Mouse (Mus musculus) heart, adult 2 months (tissue): ENCODE results near the gene Lrrc8c. TPM values are rescaled to one million over a fixed set of nuclear protein-coding genes. Genes with fewer than 3 reads are reported as not detected.
A peak's percentile ranks its signal among the peaks of the same experiment; 100 is the strongest.
"Not testable (repeated sequence)": the region's sequence is repeated elsewhere in the genome, so short reads cannot be mapped to it uniquely, and the experiment has no call there.

Source experiments
- DNase-seq, 2 experiments: peaks; one replicate each; pipeline ENCODE4 v3.0.0; 2021
- H3K27ac ChIP-seq: fragments of 200-600 bp; 2 replicates; pipeline ENCODE4 v1.8.1; 2022
- H3K27me3 ChIP-seq: fragments of 200-500 bp; 2 replicates; pipeline ENCODE4 v1.6.1; 2012; ENCODE audit warnings: mild to moderate bottlenecking, low read length, inconsistent platforms, mixed read lengths; ENCODE audit not compliant: control insufficient read depth, insufficient read depth
- H3K36me3 ChIP-seq: fragments of 200-500 bp; 2 replicates; pipeline ENCODE4 v1.6.1; 2012; ENCODE audit warnings: low read length, inconsistent platforms; ENCODE audit not compliant: control insufficient read depth, insufficient read depth
- H3K4me1 ChIP-seq: fragments of 200-500 bp; 2 replicates; pipeline ENCODE4 v1.6.1; 2011; ENCODE audit warnings: low read length; ENCODE audit not compliant: control insufficient read depth, insufficient read depth
- H3K4me3 ChIP-seq: fragments of 200-600 bp; 2 replicates; pipeline ENCODE4 v1.8.1; 2022
- H3K79me2 ChIP-seq: fragments of 200-500 bp; replicated peaks from 2 replicates; pipeline ENCODE4 v1.6.1; 2012; ENCODE audit warnings: mild to moderate bottlenecking, inconsistent platforms, low read length, moderate library complexity, mixed read lengths; ENCODE audit not compliant: control insufficient read depth, insufficient read depth
- H3K9ac ChIP-seq: fragments of 200-500 bp; 2 replicates; pipeline ENCODE4 v1.6.1; 2012; ENCODE audit warnings: low read depth, mild to moderate bottlenecking, control low read depth, inconsistent platforms, low read length, mixed read lengths
- CTCF ChIP-seq: fragments of 200-600 bp; IDR thresholded peaks from 2 replicates; pipeline ENCODE4 v1.8.1; 2022; ENCODE audit warnings: antibody characterized with exemption, mild to moderate bottlenecking, moderate library complexity
- EP300 ChIP-seq: fragments of 200-500 bp; IDR thresholded peaks from 2 replicates; pipeline ENCODE4 v1.6.1; 2011; ENCODE audit warnings: low read depth, low read length, control low read depth; ENCODE audit not compliant: insufficient read depth
- POLR2A ChIP-seq: fragments of 200-500 bp; IDR thresholded peaks from 2 replicates; pipeline ENCODE4 v1.6.1; 2011; ENCODE audit warnings: mild to moderate bottlenecking, low read depth, low read length, control low read depth; ENCODE audit not compliant: insufficient read depth
- WGBS: fragments of 180-500 bp; shearing (Covaris S2); methylation state at CpG from one replicate; pipeline ENCODE4 v1.1.7; 2018; 5-methylcytosine and 5-hydroxymethylcytosine counted together
- intact Hi-C: fragments of 180-260 bp; cut with DNase I; formaldehyde crosslinking; loops from one replicate; pipeline ENCODE4 v1.15.1; 2025
- polyA plus RNA-seq: library from polyadenylated mRNA; depleted of rRNA; stranded (reverse); fragments of >200 nt; gene quantifications from 2 replicates; pipeline ENCODE4 v1.2.3, GENCODE M21; 2012
- total RNA-seq, 2 experiments: library from RNA; stranded (reverse); gene quantifications; 2 replicates each; pipeline ENCODE4 v1.2.3; 2021

The Lrrc8c gene
- total and polyA plus RNA-seq, 3 experiments: 19.7 to 35.5 (median 23.5) TPM

DNA sequence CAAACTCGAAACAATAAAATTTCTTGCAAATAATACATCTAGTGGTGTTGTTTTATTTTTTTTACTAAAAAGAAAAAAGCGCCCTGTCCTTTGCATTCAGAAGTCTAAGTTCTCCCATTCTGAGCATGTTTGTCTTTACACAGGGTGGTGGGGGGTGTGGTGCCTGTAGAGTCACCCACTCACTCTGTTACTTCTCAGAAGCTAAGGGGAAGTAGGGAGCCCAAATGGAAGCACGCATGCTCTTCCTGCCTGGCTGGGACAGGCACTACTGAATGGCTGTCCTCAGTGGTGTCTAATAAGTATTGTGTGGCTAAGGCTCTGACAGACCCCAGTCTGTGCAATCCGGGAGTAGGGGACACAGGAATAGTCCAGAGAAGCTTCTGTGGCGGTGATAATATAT lies 107.9 kb downstream of the Lrrc8c start:
- WGBS: 76% methylated on average over 5 of the region's 5 CpGs
- intact Hi-C loops: loop anchor here (2.0 kb wide), 1 partner anchor 22 kb away; no protein-coding TSS in a partner anchor

DNA sequence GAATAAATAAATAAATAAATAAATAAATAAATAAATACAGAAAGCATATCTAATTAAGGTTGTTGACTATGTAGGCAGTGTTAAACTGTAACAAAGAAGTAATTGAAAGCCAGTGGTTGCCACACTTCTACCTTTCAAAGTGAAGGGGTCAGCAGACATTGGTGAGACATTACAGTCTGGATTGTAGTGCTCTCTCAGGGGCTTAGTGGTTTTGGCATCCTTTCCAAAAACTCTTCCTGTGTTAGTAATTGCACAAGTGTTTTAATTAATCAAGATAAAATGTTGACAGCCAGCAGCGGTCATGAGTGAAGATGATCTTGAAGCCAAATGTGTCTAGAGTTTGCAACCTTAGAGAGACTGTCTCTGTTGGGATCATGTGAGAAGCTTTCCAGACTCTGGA lies 110.8 kb downstream of the Lrrc8c start:
- WGBS: 49% methylated on average over 1 of the region's 1 CpGs
- Histone ChIP-seq H3K4me3 (no peak overlapping the region), H3K27me3 (no peaks in the 10 kb centered on the region), H3K9ac (no peak overlapping the region), H3K4me1 (peaks cover 8% of the 10 kb centered on the region), H3K79me2 (no peaks in the 10 kb centered on the region), H3K36me3 (no peaks in the 10 kb centered on the region), H3K27ac (no peak overlapping the region)
- intact Hi-C loops: no loop called here
- DNase-seq: no peak
- no peak for TF ChIP-seq CTCF
- TF ChIP-seq EP300: no peak
- no peak for TF ChIP-seq POLR2A

More for the DNA sequence above, 107.9 kb downstream of the Lrrc8c start:
- H3K36me3 ChIP-seq: peaks cover 6% of the 10 kb centered on the region
- DNase-seq: no peak
- TF ChIP-seq CTCF (no peak), EP300 (no peak), POLR2A (no peak)
- H3K4me1 ChIP-seq: peaks cover 27% of the 10 kb centered on the region
- H3K4me3 ChIP-seq: no peak overlapping the region
- H3K79me2 ChIP-seq: no peaks in the 10 kb centered on the region
- H3K27me3 ChIP-seq: no peaks in the 10 kb centered on the region
- peak overlapping the region; percentile 57 for H3K27ac ChIP-seq
- H3K9ac ChIP-seq: no peak overlapping the region

DNA sequence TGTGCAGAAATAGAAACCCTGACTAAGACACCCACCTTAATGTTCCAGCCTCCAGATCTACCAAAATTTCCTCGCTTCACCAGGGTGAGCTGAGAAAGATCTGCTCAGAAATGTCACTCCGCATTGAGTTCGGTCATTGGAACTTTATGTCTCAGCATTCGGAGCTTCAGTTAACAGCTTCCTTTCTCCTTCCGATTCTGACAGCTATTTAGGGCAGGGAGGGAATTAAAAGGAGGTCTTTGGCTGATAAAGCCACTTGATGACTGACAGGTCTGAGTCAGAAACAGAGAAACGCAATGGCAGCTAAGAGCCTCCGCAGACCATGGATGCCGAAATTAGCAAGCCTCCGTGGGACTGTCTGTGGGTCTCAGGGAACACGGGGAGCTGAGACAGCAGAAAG lies 112.9 kb downstream of the Lrrc8c start:
- TF ChIP-seq CTCF (no peak), EP300 (no peak), POLR2A (no peak)
- no peaks in the 10 kb centered on the region for H3K79me2 ChIP-seq
- intact Hi-C loops: no loop called here
- DNase-seq: no peak
- no peaks in the 10 kb centered on the region for H3K27me3 ChIP-seq
- H3K9ac ChIP-seq: no peak overlapping the region
- peaks cover 3% of the 10 kb centered on the region; the same call in 1 of the 2 replicates for H3K4me1 ChIP-seq
- 51% methylated on average over 10 of the region's 10 CpGs for WGBS
- H3K36me3 ChIP-seq: no peaks in the 10 kb centered on the region
- H3K4me3 ChIP-seq: no peak overlapping the region
- H3K27ac ChIP-seq: no peak overlapping the region

DNA sequence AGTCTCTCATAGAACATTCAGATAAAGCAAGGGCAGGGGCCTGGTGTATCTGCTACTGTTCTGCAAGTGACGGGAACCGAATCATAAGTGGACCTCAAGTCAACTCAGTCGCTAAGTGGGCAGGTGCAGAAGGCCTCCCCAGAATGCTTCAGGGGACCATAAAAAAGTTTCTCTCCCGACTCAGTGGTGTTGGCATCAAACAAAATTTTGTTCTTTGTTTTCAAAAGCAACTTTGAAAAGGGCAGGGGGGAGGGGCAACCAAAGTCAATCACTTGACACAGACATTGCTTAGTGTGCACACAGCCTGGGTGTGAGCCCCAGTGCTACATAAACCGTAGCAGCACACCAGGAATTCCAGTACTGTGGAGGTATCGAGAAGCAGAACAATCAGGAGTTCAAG lies 116.4 kb downstream of the Lrrc8c start:
- Histone ChIP-seq H3K4me3 (no peak overlapping the region), H3K36me3 (no peaks in the 10 kb centered on the region), H3K27ac (no peak overlapping the region; the same call in 1 of the 2 replicates), H3K9ac (no peak overlapping the region), H3K27me3 (no peaks in the 10 kb centered on the region), H3K79me2 (no peaks in the 10 kb centered on the region), H3K4me1 (peaks cover 1% of the 10 kb centered on the region)
- 87% methylated on average over 6 of the region's 6 CpGs for WGBS
- TF ChIP-seq CTCF (no peak), EP300 (no peak), POLR2A (no peak)
- DNase-seq: no peak
- intact Hi-C loops: no loop called here

DNA sequence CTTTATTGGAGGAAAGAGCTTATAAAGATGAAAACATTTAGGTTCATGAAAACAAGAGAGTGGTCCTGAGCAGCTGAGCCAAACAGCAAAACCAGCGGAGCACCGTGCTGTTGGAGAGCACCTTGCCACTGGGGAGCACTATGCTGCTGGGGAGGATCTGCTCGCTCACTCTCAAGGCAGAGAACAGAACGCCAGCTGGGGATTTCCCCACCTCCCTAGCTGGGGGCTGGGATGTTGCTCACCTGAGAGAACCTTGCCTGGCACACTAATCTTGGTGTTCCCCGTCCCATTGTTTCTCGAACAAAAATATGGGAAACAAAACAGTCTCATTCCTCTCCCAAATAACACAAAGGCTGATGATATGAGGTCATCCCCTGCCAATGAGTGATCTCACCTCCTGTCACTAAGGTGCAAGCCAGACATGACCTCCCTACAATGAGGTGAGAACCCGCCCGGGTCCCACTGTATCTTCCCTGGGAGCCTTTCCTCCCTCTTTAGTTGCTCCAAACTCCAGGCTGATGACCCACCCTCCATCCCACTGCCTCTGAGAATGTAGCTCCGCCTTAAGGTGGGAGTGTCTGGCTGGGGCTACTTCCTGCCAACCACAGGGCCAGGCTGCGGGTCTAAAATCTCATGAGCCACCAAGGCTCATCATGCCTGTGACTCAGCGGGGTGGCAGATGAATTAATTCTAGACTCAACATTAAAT lies 117.5 kb downstream of the Lrrc8c start:
- Histone ChIP-seq H3K4me3 (no peak overlapping the region), H3K4me1 (peaks cover 1% of the 10 kb centered on the region), H3K9ac (no peak overlapping the region), H3K27ac (peak overlapping the region; percentile 57), H3K36me3 (no peaks in the 10 kb centered on the region), H3K79me2 (no peaks in the 10 kb centered on the region), H3K27me3 (no peaks in the 10 kb centered on the region)
- intact Hi-C loops: no loop called here
- peak; percentile 42 to 54 for DNase-seq
- WGBS: 37% methylated on average over 11 of the region's 11 CpGs
- 0 out of 2 replicates have a peak, but pooled peaks have one; percentile 27 for TF ChIP-seq EP300
- no peak for TF ChIP-seq CTCF

DNA sequence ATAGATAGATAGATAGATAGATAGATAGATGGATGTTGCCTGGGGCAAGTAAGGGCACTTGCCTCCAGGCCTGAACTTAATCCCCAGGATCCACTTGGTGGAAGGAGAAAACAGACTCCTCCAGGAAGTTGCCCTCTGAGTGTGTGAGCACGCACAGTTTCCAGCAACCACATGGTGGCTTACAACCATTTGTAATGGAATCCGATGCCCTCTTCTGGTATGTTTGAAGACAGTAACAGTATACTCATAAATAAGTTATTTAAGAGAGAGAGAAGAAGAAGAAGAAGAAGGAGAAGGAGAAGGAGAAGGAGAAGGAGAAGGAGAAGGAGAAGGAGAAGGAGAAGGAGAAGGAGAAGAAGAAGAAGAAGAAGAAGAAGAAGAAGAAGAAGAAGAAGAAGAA lies 119.1 kb downstream of the Lrrc8c start:
- H3K79me2 ChIP-seq, H3K4me1 ChIP-seq, H3K9ac ChIP-seq, intact Hi-C loops, H3K4me3 ChIP-seq, DNase-seq, H3K27me3 ChIP-seq, H3K27ac ChIP-seq, H3K36me3 ChIP-seq: not testable (repeated sequence)
- WGBS: 91% methylated on average over 2 of the region's 2 CpGs
